Mouse (Mus musculus) intestine, embryonic 16.5 days (tissue): ENCODE data around the gene Cwc22. TPM values are rescaled to one million over a fixed set of nuclear protein-coding genes. Genes with fewer than 3 reads are reported as not detected.
A peak's percentile ranks its signal among the peaks of the same experiment; 100 is the strongest.

Experiments used
- ATAC-seq: fragments of 200-750 bp; cut with Nextera tagmentation; 2 replicates; pipeline ENCODE4 v1.8.0; 2017; ENCODE audit warnings: moderate TSS enrichment, moderate library complexity
- H3K27ac ChIP-seq: fragments of 300-500 bp; sonication (generic); 2 replicates; pipeline ENCODE4 v1.5.1; 2014; ENCODE audit warnings: mild to moderate bottlenecking, low read length
- H3K27me3 ChIP-seq: fragments of 300-500 bp; sonication (generic); replicated peaks from 2 replicates; pipeline ENCODE4 v1.6.1; 2014; ENCODE audit warnings: low read length, control low read depth, mixed read lengths; ENCODE audit not compliant: control insufficient read depth, insufficient read depth
- H3K36me3 ChIP-seq: fragments of 300-500 bp; sonication (generic); 2 replicates; pipeline ENCODE4 v1.6.1; 2014; ENCODE audit warnings: low read length, control low read depth; ENCODE audit not compliant: control insufficient read depth, insufficient read depth
- H3K4me1 ChIP-seq: fragments of 300-500 bp; sonication (generic); 2 replicates; pipeline ENCODE4 v1.6.1; 2014; ENCODE audit warnings: low read length, control low read depth, mixed read lengths; ENCODE audit not compliant: control insufficient read depth, insufficient read depth
- H3K4me2 ChIP-seq: fragments of 300-500 bp; sonication (generic); 2 replicates; pipeline ENCODE4 v1.6.1; 2014; ENCODE audit warnings: low read depth, low read length, control low read depth
- H3K4me3 ChIP-seq: fragments of 300-500 bp; sonication (generic); 2 replicates; pipeline ENCODE4 v1.5.1; 2014; ENCODE audit warnings: mild to moderate bottlenecking, low read length
- H3K9ac ChIP-seq: fragments of 300-500 bp; sonication (generic); 2 replicates; pipeline ENCODE4 v1.6.1; 2014; ENCODE audit warnings: low read depth, low read length
- H3K9me3 ChIP-seq: fragments of 300-500 bp; sonication (generic); 2 replicates; pipeline ENCODE4 v1.6.1; 2016; ENCODE audit warnings: low read length, control low read depth; ENCODE audit not compliant: control insufficient read depth
- WGBS: fragments of 180-500 bp; shearing (Covaris S2); extraction: QIAGEN DNeasy Blood & Tissue Kit; methylation state at CpG from one replicate; pipeline ENCODE4 v1.1.7; 2014; 5-methylcytosine and 5-hydroxymethylcytosine counted together
- polyA plus RNA-seq: library from polyadenylated mRNA; unstranded; fragments of >200 nt; fragmentation: Nextera tagmentation; extraction: Ambion mirVana; gene quantifications from 2 replicates; pipeline ENCODE4 v1.2.1, GENCODE M21; 2015

The Cwc22 gene
- polyA plus RNA-seq, result 21.5 and 23.9 TPM in 2 replicates

GRCm38 (mm10) chr2:77945596-77946485 is at the start of gene Cwc22:
Gene Cwc22 (minus strand): TSS chr2:77946375.
- peak; percentile 94 for ATAC-seq
- H3K4me2 ChIP-seq, result peak within 1 kb of the TSS; percentile 85
- no peaks in the 10 kb centered on the region for H3K9me3 ChIP-seq
- under 1% methylated on average over 55 of the region's 55 CpGs for WGBS
- no peaks in the 10 kb centered on the region for H3K36me3 ChIP-seq
- peaks cover 7% of the 10 kb centered on the region; the same call in 1 of the 2 replicates for H3K4me1 ChIP-seq
- H3K4me3 ChIP-seq, result peak within 1 kb of the TSS; percentile 75
- peak within 1 kb of the TSS; percentile 51; the same call in 1 of the 2 replicates for H3K27ac ChIP-seq
- H3K27me3 ChIP-seq, result no peaks in the 10 kb centered on the region
- peak within 1 kb of the TSS; percentile 93 for H3K9ac ChIP-seq

DNA sequence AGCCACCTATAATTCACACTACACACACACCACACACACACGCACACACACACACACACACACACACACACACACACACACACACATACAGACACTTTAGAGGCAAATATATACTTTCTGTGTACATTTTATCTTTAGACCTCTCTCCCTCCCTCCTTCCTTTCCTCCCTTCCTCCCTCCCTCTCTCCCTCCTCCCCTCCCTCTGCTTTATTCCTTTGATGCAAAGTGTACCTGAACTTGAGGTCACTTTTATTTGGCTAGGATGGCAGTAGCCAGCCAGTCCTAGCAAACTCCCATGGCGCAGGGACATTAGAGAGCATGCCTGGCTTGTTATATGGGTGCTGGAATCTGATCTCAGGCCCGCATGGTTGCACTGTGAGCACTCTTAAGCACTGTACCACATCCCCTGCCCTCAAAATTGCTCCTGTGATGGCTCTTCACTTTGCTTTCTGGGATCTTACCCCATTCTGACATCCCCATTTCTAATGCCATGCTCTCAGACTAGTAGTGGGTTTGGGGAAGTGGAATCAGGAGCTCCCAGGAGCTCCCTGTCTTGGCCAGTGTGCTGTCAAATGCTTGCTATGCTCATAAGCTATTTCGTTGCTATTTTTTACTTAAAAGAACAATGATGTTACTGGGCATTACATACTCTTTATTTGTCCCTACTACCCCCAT is 47.7 kb upstream of the Cwc22 start:
- Histone ChIP-seq H3K9ac (no peak overlapping the region), H3K27me3 (no peaks in the 10 kb centered on the region), H3K4me2 (no peak overlapping the region), H3K4me3 (no peak overlapping the region), H3K9me3 (no peaks in the 10 kb centered on the region), H3K36me3 (no peaks in the 10 kb centered on the region), H3K27ac (no peak overlapping the region), H3K4me1 (no peaks in the 10 kb centered on the region)
- no peak for ATAC-seq
- WGBS, result 70% methylated on average over 4 of the region's 4 CpGs

DNA sequence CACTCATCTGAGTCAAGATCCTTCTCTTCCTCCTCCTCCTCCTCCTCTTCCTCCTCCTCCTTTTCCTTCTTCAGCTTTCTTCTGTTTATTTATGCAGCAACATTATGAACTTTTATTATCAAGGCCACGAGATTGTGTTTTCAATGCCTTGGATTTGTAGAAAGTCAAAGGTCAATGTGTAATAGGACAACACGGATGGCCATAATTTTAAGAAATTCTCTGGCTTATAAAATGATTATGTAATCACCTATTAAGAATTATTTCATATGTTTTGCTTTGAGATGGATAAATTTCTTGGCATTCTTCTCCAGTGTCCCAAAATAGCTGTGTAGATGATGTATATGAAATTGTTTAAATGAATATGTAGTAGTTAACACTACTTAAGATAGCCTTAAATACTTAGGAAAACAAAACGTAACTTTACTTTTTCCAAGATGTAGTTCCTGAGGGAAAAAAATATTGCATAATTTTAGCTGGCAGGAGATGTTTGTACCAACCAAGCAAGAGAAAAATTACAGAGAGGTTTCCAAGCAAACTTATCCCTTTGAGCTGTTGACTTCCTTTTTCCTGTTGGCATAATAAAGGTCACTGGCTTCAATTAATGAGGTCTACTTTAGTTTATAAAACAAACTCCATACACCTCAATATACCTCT is 46.9 kb upstream of the Cwc22 start:
- no peak overlapping the region for H3K4me3 ChIP-seq
- no peak for ATAC-seq
- no peaks in the 10 kb centered on the region for H3K36me3 ChIP-seq
- H3K27me3 ChIP-seq, result no peaks in the 10 kb centered on the region
- WGBS, result 74% methylated on average over 3 of the region's 3 CpGs
- H3K9me3 ChIP-seq, result no peaks in the 10 kb centered on the region
- no peak overlapping the region for H3K27ac ChIP-seq
- H3K4me2 ChIP-seq, result no peak overlapping the region
- H3K4me1 ChIP-seq, result no peaks in the 10 kb centered on the region
- H3K9ac ChIP-seq, result no peak overlapping the region

- no peaks in the 10 kb centered on the region for H3K27me3 ChIP-seq
- no peak for ATAC-seq
- H3K9me3 ChIP-seq, result no peaks in the 10 kb centered on the region
- no peaks in the 10 kb centered on the region for H3K4me1 ChIP-seq
- no peak overlapping the region for H3K9ac ChIP-seq
- H3K4me3 ChIP-seq, result no peak overlapping the region
- H3K27ac ChIP-seq, result no peak overlapping the region
- H3K36me3 ChIP-seq, result no peaks in the 10 kb centered on the region
- 60% methylated on average over 2 of the region's 2 CpGs for WGBS
- H3K4me2 ChIP-seq, result no peak overlapping the region
Measured at GRCm38 (mm10) chr2:77990820-77991219, 44.6 kb upstream of the Cwc22 start.

GRCm38 (mm10) chr2:77990121-77990520 is 43.9 kb upstream of the Cwc22 start:
- Histone ChIP-seq H3K4me2 (no peak overlapping the region), H3K36me3 (no peaks in the 10 kb centered on the region), H3K27ac (no peak overlapping the region), H3K9ac (no peak overlapping the region), H3K4me3 (no peak overlapping the region), H3K4me1 (no peaks in the 10 kb centered on the region), H3K27me3 (no peaks in the 10 kb centered on the region), H3K9me3 (no peaks in the 10 kb centered on the region)
- ATAC-seq, result no peak

DNA sequence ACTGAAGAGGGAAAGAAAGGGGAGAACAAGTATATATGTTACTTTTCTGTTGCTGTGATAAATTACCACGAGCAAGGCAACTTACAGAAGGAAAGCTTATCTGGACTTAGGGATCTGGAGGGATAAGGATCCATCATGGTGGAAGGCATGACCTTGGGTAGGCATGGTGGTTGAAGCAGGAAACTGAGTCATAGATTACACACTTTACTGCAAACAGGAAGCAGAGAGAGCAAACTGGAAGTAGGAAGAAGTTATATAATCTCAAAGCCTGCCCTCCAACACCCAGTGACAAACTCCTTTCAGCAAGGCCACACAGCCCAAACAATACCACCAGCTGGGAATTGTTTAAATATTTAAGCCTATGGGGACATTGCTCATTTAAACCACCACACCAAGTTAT is 43.2 kb upstream of the Cwc22 start:
- WGBS, result 81% methylated on average over 1 of the region's 1 CpGs

GRCm38 (mm10) chr2:77985991-77986730 is 40.0 kb upstream of the Cwc22 start:
- Histone ChIP-seq H3K4me2 (no peak overlapping the region), H3K4me3 (no peak overlapping the region), H3K4me1 (no peaks in the 10 kb centered on the region), H3K9ac (no peak overlapping the region), H3K27ac (no peak overlapping the region), H3K9me3 (no peaks in the 10 kb centered on the region), H3K27me3 (no peaks in the 10 kb centered on the region), H3K36me3 (no peaks in the 10 kb centered on the region)
- WGBS, result 73% methylated on average over 2 of the region's 2 CpGs
- ATAC-seq, result no peak

More for the DNA sequence above, 43.2 kb upstream of the Cwc22 start:
- H3K4me3 ChIP-seq, result no peak overlapping the region
- no peaks in the 10 kb centered on the region for H3K4me1 ChIP-seq
- H3K27me3 ChIP-seq, result no peaks in the 10 kb centered on the region
- no peak overlapping the region for H3K4me2 ChIP-seq
- no peaks in the 10 kb centered on the region for H3K9me3 ChIP-seq
- no peak for ATAC-seq
- H3K36me3 ChIP-seq, result no peaks in the 10 kb centered on the region
- no peak overlapping the region for H3K27ac ChIP-seq
- no peak overlapping the region for H3K9ac ChIP-seq

DNA sequence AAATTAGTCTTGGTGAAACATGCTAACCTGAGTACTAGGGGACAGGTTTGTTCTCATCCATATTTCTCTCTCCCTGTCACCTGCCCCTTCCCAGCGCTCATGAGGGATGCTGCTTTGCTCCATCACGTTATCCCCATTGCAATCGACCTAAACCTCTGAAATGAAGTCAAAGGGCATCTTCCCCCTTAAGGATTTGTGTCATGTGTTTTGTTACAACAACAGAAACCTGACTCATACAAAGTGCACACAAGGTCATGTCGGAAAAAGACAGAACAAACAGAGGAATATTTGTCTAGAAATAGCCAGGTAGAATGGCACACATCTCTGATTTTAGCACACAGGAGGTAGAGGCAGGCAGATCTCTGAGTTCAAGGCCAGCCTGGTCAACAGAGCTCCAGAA is 38.0 kb upstream of the Cwc22 start:
- no peak overlapping the region for H3K9ac ChIP-seq
- WGBS, result 78% methylated on average over 4 of the region's 4 CpGs
- H3K27me3 ChIP-seq, result no peaks in the 10 kb centered on the region
- ATAC-seq, result no peak
- H3K27ac ChIP-seq, result no peak overlapping the region
- no peaks in the 10 kb centered on the region for H3K9me3 ChIP-seq
- no peaks in the 10 kb centered on the region for H3K36me3 ChIP-seq
- H3K4me1 ChIP-seq, result no peaks in the 10 kb centered on the region
- H3K4me2 ChIP-seq, result no peak overlapping the region
- no peak overlapping the region for H3K4me3 ChIP-seq

GRCm38 (mm10) chr2:77981826-77982225 is 35.7 kb upstream of the Cwc22 start:
- no peak overlapping the region for H3K27ac ChIP-seq
- H3K4me3 ChIP-seq, result no peak overlapping the region
- H3K9me3 ChIP-seq, result no peaks in the 10 kb centered on the region
- no peaks in the 10 kb centered on the region for H3K4me1 ChIP-seq
- no peaks in the 10 kb centered on the region for H3K27me3 ChIP-seq
- H3K36me3 ChIP-seq, result no peaks in the 10 kb centered on the region
- H3K4me2 ChIP-seq, result no peak overlapping the region
- 92% methylated on average over 4 of the region's 4 CpGs for WGBS
- no peak overlapping the region for H3K9ac ChIP-seq
- ATAC-seq, result no peak
